Mouse (Mus musculus) embryonic facial prominence, embryonic 11.5 days (tissue): Measurements from ENCODE around the gene Lrp10. TPM values are rescaled to one million over a fixed set of nuclear protein-coding genes. Genes with fewer than 3 reads are reported as not detected.

Experiments used
- ATAC-seq: fragments of 200-750 bp; cut with Nextera tagmentation; replicated peaks from 2 replicates; pipeline ENCODE4 v1.8.0; 2017; ENCODE audit warnings: low read depth; ENCODE audit not compliant: insufficient number of reproducible peaks, low FRiP score, low TSS enrichment
- DNase-seq: peaks from one replicate; pipeline ENCODE4 v3.0.0-alpha.2; 2015; ENCODE audit warnings: low spot score
- H3K27ac ChIP-seq: fragments of 300-500 bp; sonication (generic); replicated peaks from 2 replicates; pipeline ENCODE4 v1.5.1; 2014; ENCODE audit warnings: mild to moderate bottlenecking, low read depth, low read length, control low read depth
- H3K27me3 ChIP-seq: fragments of 300-500 bp; sonication (generic); 2 replicates; pipeline ENCODE4 v1.6.1; 2014; ENCODE audit warnings: mild to moderate bottlenecking, low read length, moderate library complexity, mixed read lengths; ENCODE audit not compliant: control insufficient read depth, insufficient read depth
- H3K36me3 ChIP-seq: fragments of 300-500 bp; sonication (generic); replicated peaks from 2 replicates; pipeline ENCODE4 v1.6.1; 2014; ENCODE audit warnings: low read depth, mild to moderate bottlenecking, low read length, moderate library complexity, mixed read lengths; ENCODE audit not compliant: control insufficient read depth, insufficient read depth
- H3K4me1 ChIP-seq: fragments of 300-500 bp; sonication (generic); 2 replicates; pipeline ENCODE4 v1.6.1; 2014; ENCODE audit warnings: low read length, mixed read lengths; ENCODE audit not compliant: control insufficient read depth, insufficient read depth
- H3K4me2 ChIP-seq: fragments of 300-500 bp; sonication (generic); 2 replicates; pipeline ENCODE4 v1.6.1; 2014; ENCODE audit warnings: low read depth, mild to moderate bottlenecking, control low read depth, low read length, moderate library complexity
- H3K4me3 ChIP-seq: fragments of 300-500 bp; sonication (generic); 2 replicates; pipeline ENCODE4 v1.5.1; 2014; ENCODE audit warnings: low read depth, low read length, control low read depth
- H3K9ac ChIP-seq: fragments of 300-500 bp; sonication (generic); replicated peaks from 2 replicates; pipeline ENCODE4 v1.6.1; 2014; ENCODE audit warnings: mild to moderate bottlenecking, control low read depth, low read length
- H3K9me3 ChIP-seq: fragments of 300-500 bp; sonication (generic); replicated peaks from 2 replicates; pipeline ENCODE4 v1.6.1; 2016; ENCODE audit warnings: mild to moderate bottlenecking, low read length, inconsistent platforms, mixed read lengths; ENCODE audit not compliant: control insufficient read depth
- WGBS: fragments of 180-500 bp; shearing (Covaris S2); extraction: QIAGEN DNeasy Blood & Tissue Kit; methylation state at CpG from one replicate; pipeline ENCODE4 v1.1.7; 2014; 5-methylcytosine and 5-hydroxymethylcytosine counted together
- polyA plus RNA-seq: library from polyadenylated mRNA; unstranded; fragments of >200 nt; fragmentation: Nextera tagmentation; extraction: Ambion mirVana; gene quantifications from 2 replicates; pipeline ENCODE4 v1.2.1, GENCODE M21; 2014

The Lrp10 gene
- polyA plus RNA-seq, 1 experiment from 2014 or later = 13.9 TPM

GRCm38 (mm10) chr14:54454669-54455528 is 9.0 kb upstream of the Lrp10 start:
- ATAC-seq = no peak
- DNase-seq = no peak
- Histone ChIP-seq H3K4me3 (no peak overlapping the region), H3K27ac (no peak overlapping the region), H3K9ac (no peak overlapping the region), H3K27me3 (no peaks in the 10 kb centered on the region), H3K4me1 (no peaks in the 10 kb centered on the region), H3K4me2 (no peak overlapping the region), H3K36me3 (no peaks in the 10 kb centered on the region), H3K9me3 (no peaks in the 10 kb centered on the region)
- 86% methylated on average over 11 of the region's 11 CpGs for WGBS

- ATAC-seq (no peak), DNase-seq (no peak)
- Histone ChIP-seq H3K4me2 (no peak overlapping the region), H3K9ac (no peak overlapping the region), H3K27ac (no peak overlapping the region), H3K36me3 (no peaks in the 10 kb centered on the region), H3K4me1 (no peaks in the 10 kb centered on the region), H3K9me3 (no peaks in the 10 kb centered on the region), H3K27me3 (no peaks in the 10 kb centered on the region), H3K4me3 (no peak overlapping the region)
- 88% methylated on average over 14 of the region's 14 CpGs for WGBS
These were observed 5.9 kb upstream of the Lrp10 start for GRCm38 (mm10) chr14:54457907-54458569.

- H3K27ac ChIP-seq = no peak overlapping the region
- DNase-seq (no peak), ATAC-seq (no peak)
- H3K36me3 ChIP-seq = no peaks in the 10 kb centered on the region
- H3K4me1 ChIP-seq = no peaks in the 10 kb centered on the region
- H3K27me3 ChIP-seq = no peaks in the 10 kb centered on the region
- no peak overlapping the region for H3K4me2 ChIP-seq
- 81% methylated on average over 4 of the region's 4 CpGs for WGBS
- no peaks in the 10 kb centered on the region for H3K9me3 ChIP-seq
- no peak overlapping the region for H3K9ac ChIP-seq
- H3K4me3 ChIP-seq = no peak overlapping the region
These were observed 1.8 kb upstream of the Lrp10 start for GRCm38 (mm10) chr14:54462146-54462545.

GRCm38 (mm10) chr14:54463108-54463958 is 604 bp upstream of the Lrp10 start:
- peak overlapping the region; percentile 86 for H3K4me2 ChIP-seq
- DNase-seq (no peak), ATAC-seq (peak; percentile 18)
- no peaks in the 10 kb centered on the region; the same call in 1 of the 2 replicates for H3K36me3 ChIP-seq
- H3K9me3 ChIP-seq = no peaks in the 10 kb centered on the region
- peak overlapping the region; percentile 44; the same call in 1 of the 2 replicates for H3K9ac ChIP-seq
- H3K4me3 ChIP-seq = peak overlapping the region; percentile 82
- no peaks in the 10 kb centered on the region for H3K27me3 ChIP-seq
- 15% methylated on average over 12 of the region's 12 CpGs for WGBS
- no peak overlapping the region for H3K27ac ChIP-seq
- H3K4me1 ChIP-seq = no peaks in the 10 kb centered on the region

GRCm38 (mm10) chr14:54464293-54465005 is 512 bp downstream of the Lrp10 start:
- no peaks in the 10 kb centered on the region for H3K27me3 ChIP-seq
- peak; percentile 46 for ATAC-seq
- under 1% methylated on average over 41 of the region's 57 CpGs for WGBS
- no peaks in the 10 kb centered on the region for H3K9me3 ChIP-seq
- H3K4me2 ChIP-seq = peak overlapping the region; percentile 86
- H3K9ac ChIP-seq = peak overlapping the region; percentile 75
- H3K36me3 ChIP-seq = peaks cover 2% of the 10 kb centered on the region
- H3K4me3 ChIP-seq = peak overlapping the region; percentile 82
- H3K27ac ChIP-seq = no peak overlapping the region; the same call in 1 of the 2 replicates
- DNase-seq = peak; percentile 82
- H3K4me1 ChIP-seq = no peaks in the 10 kb centered on the region

- H3K27me3 ChIP-seq = no peaks in the 10 kb centered on the region
- ATAC-seq = no peak
- WGBS = 89% methylated on average over 2 of the region's 2 CpGs
These were observed 7.5 kb downstream of the Lrp10 start for GRCm38 (mm10) chr14:54471467-54471866.

GRCm38 (mm10) chr14:54472671-54473070 is 8.7 kb downstream of the Lrp10 start:
- H3K27ac ChIP-seq = no peak overlapping the region
- H3K27me3 ChIP-seq = peaks cover 3% of the 10 kb centered on the region; the same call in 1 of the 2 replicates
- 85% methylated on average over 5 of the region's 5 CpGs for WGBS
- H3K36me3 ChIP-seq = peaks cover 3% of the 10 kb centered on the region
- ATAC-seq (no peak), DNase-seq (no peak)
- no peak overlapping the region for H3K9ac ChIP-seq
- H3K4me1 ChIP-seq = peaks cover 7% of the 10 kb centered on the region; the same call in 1 of the 2 replicates
- H3K9me3 ChIP-seq = no peaks in the 10 kb centered on the region
- no peak overlapping the region for H3K4me3 ChIP-seq
- no peak overlapping the region for H3K4me2 ChIP-seq

More at GRCm38 (mm10) chr14:54471467-54471866, 7.5 kb downstream of the Lrp10 start:
- Histone ChIP-seq H3K4me1 (peaks cover 4% of the 10 kb centered on the region; the same call in 1 of the 2 replicates), H3K4me2 (no peak overlapping the region), H3K36me3 (peaks cover 3% of the 10 kb centered on the region), H3K9ac (no peak overlapping the region), H3K4me3 (no peak overlapping the region), H3K27ac (no peak overlapping the region), H3K9me3 (no peaks in the 10 kb centered on the region)
- no peak for DNase-seq
